Mouse (Mus musculus): Measurements from ENCODE around the gene Wfdc21.

Gene Wfdc21

DNA sequence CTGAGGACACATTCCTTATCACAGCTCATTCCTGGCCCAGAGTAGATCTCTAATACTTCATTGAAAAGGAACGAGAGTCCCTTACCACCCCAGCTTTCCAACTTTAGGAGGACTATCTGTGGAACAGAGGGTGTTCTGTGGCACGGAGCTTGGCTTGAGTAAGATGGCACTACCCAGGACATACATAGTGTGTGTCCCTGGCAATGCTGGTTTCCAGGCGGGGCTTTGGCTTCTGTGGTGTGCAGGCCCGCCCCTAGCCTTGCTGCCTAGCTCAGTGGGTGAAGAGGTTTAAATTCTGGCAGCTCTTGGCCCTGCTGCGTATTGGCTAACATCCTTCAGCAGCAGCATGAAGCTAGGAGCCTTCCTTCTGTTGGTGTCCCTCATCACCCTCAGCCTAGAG lies at the start of gene Wfdc21:
Gene Wfdc21, plus strand, starts transcription at position 260 of the 400 bp plus-strand sequence.
- no peak for DNase-seq (ENCODE audit: low spot score in 2 of 2)

DNA sequence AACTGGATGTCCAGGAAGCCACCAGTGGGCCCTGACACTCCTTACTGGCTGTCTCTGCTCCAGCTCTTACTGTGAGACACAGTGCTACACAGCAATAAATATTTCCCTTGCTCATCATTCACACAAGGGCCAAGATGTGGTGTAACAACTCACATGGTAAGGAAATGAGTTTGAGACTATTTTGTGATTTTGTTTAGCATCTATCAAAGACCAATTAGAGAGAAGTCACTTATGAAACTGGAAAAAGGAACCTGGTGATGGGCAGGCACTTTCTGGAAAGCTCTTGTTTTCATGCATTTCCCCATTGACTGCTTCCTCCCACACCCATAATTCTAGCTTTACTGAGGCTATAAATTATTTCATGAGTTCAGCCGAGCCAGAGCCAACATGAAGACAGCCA lies 43.0 kb upstream of the Wfdc21 start, which contains the start of gene Wfdc17:
Gene Wfdc17, plus strand, starts transcription at position 287 of the 400 bp plus-strand sequence.
- no peak for DNase-seq (ENCODE audit: low spot score in 2 of 2)

DNA sequence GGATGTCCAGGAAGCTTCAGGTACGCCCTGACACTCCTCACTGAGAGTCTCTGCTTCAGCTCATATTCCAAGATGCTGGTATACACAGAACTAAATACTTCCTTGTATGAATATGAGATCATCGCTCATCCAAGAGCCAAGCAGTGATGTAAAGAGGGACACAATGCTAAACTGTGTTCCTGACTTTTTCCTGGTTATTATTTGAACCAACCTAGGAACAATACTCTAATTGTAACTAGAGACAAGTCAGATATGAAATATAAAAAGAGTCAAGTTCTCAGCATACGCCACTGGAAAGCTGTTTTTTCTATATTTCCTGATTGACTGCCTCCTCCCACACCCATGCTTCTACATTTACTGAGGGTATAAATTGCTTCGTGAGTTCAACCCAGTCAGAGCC lies 38.0 kb upstream of the Wfdc21 start, which contains the start of gene Wfdc18:
Gene Wfdc18, plus strand, starts transcription at position 301 of the 400 bp plus-strand sequence.
- DNase-seq (ENCODE audit: low spot score in 2 of 2), result no peak

DNA sequence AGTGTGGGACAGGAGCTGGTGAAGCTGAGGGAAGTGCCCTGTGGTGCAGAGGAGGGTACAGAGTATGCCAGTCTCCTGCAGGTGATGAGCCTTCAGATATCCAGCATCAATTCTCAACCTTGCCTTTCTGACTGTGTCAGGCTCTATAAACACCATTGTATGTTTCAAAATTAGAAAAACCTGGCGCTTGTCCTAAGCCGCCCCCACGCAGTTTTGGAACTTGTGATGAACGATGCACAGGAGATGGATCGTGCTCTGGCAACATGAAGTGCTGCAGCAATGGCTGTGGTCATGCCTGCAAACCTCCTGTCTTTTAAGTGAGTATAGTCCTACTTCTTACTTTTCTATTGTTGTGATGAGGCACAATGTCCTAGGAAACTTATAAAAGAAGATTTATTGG lies 37.1 kb upstream of the Wfdc21 start:
- no peak for DNase-seq (ENCODE audit: low spot score in 2 of 2)

DNA sequence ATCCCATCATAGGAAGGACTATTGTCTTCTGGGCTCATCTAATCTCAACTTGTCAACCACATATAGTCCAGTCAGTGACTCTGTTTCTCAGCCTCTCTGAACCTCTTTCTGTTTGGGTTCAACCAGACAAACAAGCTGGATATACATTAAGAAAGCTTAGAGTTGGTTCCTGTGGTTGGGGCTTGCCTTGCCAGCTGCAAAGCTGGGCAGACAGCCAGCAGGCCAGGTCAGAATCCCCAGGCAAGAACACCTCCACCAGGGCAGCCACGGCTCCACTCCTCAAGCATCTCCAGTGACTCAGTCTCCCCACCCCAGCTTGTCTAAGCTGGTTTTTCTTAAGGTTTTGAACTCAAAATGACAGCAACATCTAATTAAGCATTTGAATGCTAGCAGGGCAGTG lies 34.1 kb upstream of the Wfdc21 start:
- no peak for DNase-seq (ENCODE audit: low spot score in 2 of 2)

DNA sequence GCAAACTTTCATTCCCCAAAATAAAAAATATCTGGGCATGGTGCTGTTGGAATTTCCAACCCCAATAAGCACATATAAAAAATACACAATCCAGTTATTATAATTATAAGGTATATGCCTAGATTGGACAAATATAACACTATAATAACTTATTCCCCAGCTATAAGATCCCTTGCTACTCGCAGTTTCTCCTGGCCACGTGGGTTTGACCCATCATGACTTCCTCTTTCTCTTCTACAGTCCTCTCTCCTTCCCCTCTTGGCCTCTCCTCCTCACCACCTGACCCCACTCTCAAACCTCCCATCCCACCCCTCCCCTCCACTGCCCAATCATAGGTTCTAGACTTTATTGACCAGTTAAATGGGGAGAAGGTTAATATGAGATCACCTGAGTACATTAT lies 32.8 kb upstream of the Wfdc21 start:
- DNase-seq (ENCODE audit: low spot score in 2 of 2), result no peak

DNA sequence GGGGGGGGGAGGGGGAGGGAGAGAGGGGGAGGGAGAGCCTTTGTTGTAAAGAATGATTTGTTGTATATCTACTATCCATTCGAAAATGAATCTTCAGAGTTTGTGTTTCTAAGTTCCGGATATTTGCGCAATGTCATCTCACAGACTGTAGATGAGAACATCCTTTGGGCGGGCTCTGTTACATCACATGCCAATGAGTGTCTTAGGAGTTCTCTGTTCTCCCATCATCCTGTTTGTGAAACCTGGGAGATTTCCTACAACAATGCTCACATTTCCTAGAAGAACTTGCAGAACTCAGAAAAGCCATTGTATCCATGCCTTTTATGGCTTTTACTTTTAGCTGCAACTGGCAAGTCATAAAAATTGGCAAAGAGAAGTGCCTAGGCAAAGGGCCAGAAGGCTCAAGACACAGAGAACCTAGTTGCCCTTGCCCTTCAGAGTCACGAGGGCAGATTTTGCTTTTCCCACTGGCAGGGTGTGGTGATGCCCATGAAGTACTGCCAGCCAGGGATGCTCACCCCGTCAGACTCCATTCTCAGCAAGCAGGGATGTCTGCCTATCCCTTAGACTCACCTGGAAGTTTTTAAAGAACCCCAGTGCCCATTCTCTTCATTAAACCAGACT lies 29.6 kb upstream of the Wfdc21 start:
- no peak for DNase-seq (ENCODE audit: low spot score in 2 of 2)

DNA sequence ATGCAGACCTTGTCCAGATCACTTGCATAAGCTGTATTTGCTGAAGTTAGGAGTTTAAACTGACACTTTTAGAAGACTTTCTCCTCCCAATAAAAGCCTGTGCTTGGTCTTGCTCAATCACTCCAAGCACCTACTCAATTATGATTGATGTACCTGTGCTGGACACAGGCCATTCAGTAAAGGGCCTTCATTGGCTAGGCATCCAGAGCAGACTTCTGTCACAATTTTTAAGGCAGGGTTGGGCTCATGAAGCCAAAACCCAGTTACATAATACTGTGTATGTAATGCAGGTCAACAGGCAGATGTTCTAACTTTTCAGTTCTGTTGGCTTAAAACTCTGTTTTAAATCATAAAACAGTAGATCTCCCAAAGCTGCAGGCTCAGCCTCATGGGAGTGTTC lies 26.0 kb upstream of the Wfdc21 start:
- DNase-seq (ENCODE audit: low spot score in 2 of 2), result no peak

DNA sequence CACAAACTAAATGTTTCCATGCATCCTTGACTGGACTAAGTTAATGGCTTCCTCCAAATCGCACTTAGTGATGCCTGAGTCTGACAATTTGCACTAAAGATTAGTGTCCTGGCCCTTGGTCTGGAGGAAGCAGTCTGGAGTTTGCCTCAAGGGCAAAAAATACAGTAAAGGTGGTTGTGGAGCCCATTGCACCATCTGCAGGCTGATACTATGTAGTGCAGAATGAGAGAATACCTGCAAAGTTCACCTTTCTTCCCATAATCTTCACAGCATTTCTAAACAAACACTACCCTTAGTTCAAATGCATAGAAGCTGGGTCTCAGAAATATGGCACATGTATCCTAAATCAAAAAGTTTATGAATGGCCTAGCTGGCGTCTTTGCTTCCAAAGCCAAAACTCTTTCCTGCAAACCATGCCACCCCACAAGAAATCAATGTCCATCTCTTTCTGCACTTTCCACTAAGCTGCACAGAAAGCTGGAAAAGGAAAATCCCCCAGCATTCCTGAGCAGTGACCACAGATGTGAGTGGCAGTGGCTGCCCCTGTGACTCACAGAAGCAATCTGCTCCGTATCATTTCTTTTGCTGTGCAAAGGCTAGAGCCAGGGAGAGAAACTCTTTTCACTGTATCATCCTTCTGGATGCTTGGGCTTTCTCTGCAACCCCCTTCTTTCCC lies 17.8 kb upstream of the Wfdc21 start:
- DNase-seq (ENCODE audit: low spot score in 2 of 2), result peak in 1 of 2 experiments; percentile 43

DNA sequence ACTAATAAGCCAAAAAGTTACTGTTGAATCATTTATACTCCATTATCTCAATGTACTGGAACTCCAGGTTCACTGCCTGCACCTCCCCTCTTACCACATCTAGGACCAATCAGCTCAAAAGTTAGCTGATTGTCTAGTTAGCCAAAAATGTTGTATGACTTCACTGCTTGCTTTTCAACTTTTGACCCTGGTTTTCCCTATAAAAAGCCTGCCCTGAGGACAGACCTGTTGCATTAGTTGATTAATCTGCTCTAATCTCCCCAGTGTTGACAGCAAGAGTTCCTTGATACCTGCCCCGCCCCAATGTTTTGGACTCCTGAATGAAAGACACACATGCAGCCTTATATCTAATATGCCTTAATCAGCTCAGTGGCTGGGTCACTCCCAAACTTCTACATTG lies 15.6 kb upstream of the Wfdc21 start:
- no peak for DNase-seq (ENCODE audit: low spot score in 2 of 2)

DNA sequence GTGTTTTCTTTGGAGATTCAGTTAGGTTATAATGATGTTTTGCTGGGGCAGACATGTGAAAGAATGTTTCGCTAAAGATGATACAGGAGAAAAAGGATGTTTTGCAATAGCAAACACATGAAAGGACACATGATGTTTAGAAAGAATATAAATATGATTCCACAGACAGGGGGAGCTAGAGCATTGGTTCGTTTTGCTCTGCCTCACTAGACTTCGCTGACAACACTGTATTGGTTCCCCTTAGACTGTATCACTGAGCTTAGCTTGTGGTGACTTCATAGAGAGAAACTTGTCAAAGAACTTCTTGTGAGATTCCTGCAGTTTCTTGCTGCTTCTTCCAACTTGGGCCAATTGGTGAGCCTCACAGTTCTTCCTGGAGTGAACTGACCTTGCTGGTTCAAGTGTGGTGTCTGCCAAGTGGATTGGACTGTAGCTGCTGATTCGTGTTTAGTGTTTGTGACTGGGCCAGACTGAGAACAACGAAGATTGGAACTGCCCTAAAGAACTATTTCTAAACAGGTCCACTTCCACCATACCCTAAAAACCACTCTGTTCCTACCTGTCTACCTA lies 13.6 kb upstream of the Wfdc21 start:
- peak in 1 of 2 experiments; percentile 25 for DNase-seq (ENCODE audit: low spot score in 2 of 2)

DNA sequence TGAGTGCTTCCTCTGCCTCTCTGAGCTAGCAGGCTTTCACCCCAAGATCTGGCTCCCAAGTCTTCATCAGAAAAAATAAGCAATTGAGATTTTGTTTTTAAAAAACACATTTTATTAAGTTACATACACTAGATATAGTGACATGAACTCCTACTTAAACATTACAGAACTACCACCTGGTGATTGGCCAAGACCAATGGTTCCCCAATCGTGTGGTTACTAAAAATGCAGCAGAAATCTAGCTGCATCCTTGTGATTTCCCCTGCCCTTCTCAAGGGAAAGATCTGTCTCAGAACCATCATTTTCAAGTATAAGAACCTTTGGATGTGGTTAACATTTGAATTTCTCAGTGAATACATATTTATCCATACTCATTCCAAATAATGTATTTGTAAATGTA lies 12.5 kb upstream of the Wfdc21 start:
- peak in 1 of 2 experiments; percentile 44 for DNase-seq (ENCODE audit: low spot score in 2 of 2)

DNA sequence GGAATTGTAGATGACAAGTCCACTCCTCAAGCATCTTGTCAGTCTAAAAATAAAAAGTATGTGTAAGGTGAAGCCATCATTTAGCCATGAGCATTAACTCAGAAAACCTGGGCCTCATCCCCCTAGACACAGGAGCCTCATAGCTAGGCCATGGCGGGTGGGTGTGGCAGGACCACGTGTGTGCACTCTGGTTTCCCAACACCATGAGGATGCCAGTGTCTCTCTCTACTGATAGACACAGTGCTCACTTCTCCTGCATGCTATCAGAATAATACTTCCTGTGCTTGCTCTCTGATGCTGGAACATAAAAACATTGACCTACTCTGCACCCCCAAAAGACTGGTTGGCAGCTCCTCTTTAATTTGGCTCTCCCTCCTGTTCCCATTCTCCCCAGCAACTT lies 10.9 kb upstream of the Wfdc21 start:
- peak in 1 of 2 experiments; percentile 51 for DNase-seq (ENCODE audit: low spot score in 2 of 2)

DNA sequence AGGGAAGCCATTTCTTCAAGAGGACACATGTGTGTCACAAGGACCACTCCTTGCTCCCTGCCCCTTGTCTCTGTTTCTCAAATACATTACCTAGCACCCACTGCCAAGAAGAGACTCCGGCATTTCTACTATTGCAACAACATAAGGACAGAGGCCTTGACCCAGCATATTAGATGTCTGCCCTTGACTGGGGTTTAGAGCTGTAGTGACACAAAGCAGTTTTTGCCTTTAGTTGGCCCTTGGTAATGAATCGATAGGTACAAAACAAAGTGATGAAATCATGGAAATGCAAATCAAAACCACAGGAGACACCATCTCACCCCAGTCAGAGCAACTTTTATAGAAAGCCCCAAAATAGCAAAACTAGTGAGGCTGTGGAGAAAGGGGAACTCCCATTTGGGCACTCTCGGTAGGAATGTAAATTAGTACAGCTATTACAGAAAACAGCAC lies 9.6 kb upstream of the Wfdc21 start:
- DNase-seq (ENCODE audit: low spot score in 2 of 2), result peak in 1 of 2 experiments; percentile 50

DNA sequence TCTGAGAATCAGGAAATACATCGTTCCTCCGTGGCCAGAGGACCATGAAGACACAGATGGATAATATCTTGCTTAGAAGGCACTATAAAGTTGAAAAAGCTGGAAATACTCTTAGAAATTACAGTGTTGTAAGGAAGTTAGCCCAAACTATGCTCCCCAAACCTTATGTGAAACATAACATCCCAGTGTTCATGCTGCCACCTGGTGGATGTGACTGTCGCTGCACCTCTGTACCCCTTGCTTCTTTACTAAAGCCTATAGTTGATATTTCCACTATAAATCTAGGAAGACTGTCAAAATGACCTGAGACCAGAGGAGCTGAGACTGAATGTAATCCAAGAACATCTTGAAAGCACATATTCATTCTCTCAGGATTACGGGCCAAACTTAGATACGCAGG lies 7.5 kb upstream of the Wfdc21 start:
- peak; percentile 71 to 86 for DNase-seq (ENCODE audit: low spot score in 2 of 2)

DNA sequence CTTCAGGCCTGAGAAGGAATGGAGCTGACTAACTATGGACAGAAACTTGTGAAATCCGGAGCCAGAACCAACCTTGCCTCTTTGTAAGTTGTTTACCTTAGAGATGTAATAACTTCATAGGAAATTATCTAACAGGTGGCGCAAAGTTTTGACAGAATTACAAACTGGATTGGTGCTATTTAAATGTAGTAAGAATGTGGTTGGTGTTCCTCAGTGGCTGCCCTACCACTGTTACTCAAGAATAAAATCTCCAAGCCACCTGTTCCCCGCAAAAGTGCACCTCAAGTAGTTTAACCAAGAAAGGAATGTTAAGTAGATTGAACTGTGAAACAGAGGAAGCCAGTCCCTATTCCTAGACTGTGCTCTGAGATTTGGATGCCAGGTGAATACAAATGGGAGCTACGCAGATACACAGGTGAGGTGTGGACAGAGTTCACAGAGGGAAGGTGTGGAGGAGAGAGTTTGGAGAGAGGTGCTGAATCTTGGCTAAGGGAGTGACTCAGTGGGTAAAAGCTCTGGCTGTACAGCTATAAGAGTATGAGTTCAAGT lies 6.2 kb upstream of the Wfdc21 start:
- no peak for DNase-seq (ENCODE audit: low spot score in 2 of 2)

DNA sequence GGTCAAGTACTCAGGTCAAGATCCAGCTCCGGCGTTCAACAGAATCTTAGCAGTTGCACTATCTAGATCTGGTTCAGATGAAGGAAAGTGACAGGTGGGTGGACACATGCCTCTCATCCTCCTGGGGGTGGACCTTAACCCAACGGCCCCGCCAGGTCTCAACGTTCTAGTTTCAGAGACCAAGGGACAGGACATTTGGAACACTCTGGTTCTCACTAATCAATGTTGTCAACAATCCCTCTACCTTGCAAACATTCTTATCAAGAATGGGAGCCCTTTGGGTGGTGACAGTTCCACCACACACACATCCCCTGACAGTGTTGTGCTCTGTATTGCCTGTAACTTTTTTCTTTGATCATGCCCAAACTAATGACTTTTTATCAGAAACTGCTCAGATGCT lies 4.9 kb upstream of the Wfdc21 start:
- no peak for DNase-seq (ENCODE audit: low spot score in 2 of 2)

DNA sequence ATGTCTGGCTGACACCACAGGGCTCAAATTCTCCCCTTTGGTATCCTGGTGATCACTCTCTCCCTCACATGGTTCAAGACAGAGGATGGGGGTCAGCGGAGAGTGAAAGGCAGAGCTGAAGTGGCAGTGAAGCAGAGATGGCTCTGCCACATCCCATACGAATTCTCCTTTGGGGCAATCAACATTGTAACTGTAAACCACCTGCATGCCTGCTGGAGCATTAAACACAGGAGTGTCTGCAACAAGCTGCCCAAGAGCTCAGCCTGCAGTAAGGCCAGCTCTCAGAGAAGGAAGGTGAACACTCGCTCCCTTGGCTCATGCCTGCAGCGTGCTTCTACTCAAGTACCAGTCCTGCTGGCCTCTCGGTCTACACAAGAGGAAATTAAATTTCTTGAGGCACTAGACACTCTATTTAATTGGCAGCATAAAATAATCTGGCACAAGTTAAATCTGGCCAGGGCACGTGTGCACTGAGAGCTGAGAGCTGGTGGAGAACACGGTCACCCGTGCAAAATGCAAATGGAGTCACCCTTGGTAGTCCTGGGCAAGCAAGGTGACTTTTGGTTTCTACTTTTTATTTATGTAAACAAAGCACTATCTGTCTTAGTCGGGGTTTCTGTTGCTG lies 3.9 kb upstream of the Wfdc21 start:
- no peak for DNase-seq (ENCODE audit: low spot score in 2 of 2)

DNA sequence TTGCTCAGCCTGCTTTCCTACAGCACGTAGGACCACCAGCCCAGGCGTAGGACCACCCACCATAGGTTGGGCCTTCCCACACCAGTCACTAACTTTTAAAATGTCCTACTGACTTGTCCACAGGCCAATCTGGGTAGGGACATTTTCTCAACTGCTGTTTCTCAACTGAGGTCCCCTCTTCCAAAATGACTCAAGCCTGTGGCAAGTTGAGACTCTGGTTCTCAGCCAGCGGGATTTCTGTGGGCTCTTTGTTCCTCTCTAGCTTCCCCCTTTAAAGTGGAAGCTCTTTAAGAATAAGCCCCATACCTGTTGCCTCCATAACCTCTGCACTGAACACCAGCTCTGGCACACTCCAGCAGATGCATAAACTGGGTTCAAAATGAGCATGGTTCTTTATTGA lies 3.2 kb upstream of the Wfdc21 start:
- DNase-seq (ENCODE audit: low spot score in 2 of 2), result no peak

DNA sequence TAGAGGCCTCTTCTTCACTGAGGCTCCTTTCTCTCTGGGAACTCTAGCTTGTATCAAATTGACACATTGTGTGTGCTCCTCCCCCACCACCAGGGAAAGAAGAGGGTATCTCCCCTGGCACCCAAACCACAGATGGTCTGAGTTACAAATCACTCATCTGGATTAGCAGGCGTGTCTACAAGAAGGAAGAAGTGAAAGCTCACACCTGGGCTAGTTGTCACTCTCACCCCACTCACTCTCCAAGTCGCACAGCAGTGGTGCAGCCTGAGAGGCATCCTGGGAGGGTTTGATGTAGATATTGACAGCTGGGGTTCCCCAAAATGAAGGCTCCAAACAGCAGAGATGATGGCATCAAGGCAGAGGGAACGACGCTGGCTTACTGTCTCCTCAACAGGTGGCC lies 588 bp upstream of the Wfdc21 start:
- DNase-seq (ENCODE audit: low spot score in 2 of 2), result peak; percentile 49 to 70

DNA sequence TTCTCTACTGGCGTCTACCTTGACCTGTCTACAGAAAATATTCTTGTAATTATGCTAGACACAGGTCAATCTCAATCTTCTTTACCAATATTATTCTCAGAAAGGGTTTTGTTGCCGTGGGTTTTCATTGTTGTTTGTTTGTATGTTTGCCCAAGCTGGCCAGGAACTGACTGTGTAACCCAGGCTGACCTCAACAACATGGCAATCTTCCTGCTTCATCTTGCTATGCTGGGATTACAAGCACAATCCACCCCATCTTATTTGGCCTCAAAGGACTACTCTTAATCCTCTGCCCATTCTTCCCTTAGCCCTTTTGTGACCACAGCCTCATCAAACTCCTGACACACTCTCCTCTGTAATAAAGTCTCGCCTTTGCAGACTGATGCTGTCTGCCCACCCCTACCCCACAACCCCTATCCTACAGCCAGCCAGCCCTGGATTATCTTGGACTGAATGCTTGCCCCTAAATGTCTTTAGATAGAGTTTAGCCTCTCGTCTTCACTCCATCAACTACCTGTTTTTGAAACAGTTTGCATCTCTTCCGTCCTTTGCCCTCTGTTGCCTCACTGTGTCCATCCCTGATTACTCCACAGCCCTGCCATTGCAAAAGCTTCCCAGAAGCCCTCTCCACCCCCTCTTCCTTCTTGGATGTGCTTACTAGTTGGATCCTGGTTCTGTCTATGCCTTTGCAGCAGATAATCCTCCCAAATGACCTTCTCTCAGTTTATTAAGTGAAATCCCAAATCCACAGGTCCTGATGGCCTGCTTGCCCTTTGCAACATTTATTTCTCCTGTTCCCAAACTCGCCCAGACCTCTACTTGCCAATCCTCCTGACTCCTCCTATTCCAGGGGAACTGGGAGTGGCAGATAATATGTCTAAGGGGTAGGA lies 881 bp downstream of the Wfdc21 start:
- peak; percentile 27 to 62 for DNase-seq (ENCODE audit: low spot score in 2 of 2)

Data from spleen, postnatal 4 days (tissue).